Mouse (Mus musculus): ENCODE measurements around the gene Epha3. TPM values are rescaled to one million over a fixed set of nuclear protein-coding genes. Genes with fewer than 3 reads are reported as not detected.

Epha3 gene
- polyA plus RNA-seq, 1 experiment from 2014 or later = 79.3 TPM

DNA sequence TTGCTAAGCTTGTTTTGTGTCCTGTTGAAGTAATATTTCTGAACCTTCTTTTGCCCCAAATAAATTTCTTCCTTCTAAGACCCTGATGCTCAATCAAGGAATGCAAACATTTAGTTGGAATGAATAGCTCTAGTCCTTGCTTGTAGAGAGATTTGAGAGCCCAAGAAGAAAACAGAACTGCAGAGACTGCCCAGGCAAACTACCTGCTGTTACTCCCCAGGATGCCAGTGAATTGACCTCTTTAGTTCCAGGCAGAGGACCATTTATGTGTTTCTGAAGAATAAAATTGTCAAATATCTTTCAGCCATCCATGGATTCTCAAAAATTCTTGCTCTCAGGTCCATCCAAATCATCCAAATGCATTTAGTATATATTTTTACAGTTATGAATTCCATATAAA, 238.7 kb downstream of the Epha3 start:
- no peak overlapping the region for H3K27ac ChIP-seq (ENCODE audit: low read depth, low read length)
- no peak for DNase-seq (ENCODE audit: low spot score)

DNA sequence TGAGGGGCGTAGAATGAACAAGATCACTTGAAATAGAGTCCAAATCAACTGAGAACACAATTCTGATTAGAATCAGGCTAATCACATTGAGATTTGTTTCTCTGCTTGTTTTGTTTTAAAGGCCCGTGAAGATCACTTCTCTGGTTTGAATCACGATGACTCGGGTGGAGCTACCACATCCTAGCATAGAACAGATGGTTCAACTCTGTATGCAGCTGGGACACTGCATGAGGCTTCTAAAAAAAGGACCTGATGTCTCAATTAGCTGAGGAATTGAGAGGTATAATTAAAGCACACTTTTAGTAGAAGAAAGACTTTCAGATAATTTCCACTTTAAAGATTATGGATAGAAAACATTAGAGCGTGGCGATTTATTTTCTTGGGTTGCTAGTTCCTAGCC, 242.1 kb downstream of the Epha3 start:
- no peak overlapping the region for H3K27ac ChIP-seq (ENCODE audit: low read depth, low read length)
- no peaks in the 10 kb centered on the region for H3K4me1 ChIP-seq (replicated peaks; ENCODE audit: control insufficient read depth, insufficient read depth, low read length)
- H3K4me3 ChIP-seq (ENCODE audit: low read depth, low read length) = no peak overlapping the region
- no peaks in the 10 kb centered on the region for H3K36me3 ChIP-seq (ENCODE audit: control insufficient read depth, insufficient read depth, low read length)
- H3K9me3 ChIP-seq (ENCODE audit: control insufficient read depth, low read length) = no peaks in the 10 kb centered on the region
- DNase-seq (ENCODE audit: low spot score) = no peak
- 69% methylated on average over 6 of the region's 6 CpGs for WGBS
- ATAC-seq (replicated peaks; ENCODE audit: low FRiP score) = no peak
- no peak overlapping the region for H3K4me2 ChIP-seq (ENCODE audit: low read depth, low read length, severe bottlenecking)
- H3K27me3 ChIP-seq (ENCODE audit: control insufficient read depth, insufficient read depth, low read length) = no peaks in the 10 kb centered on the region
- no peak overlapping the region for H3K9ac ChIP-seq (ENCODE audit: low read length)

More for the DNA sequence above, 238.7 kb downstream of the Epha3 start:
- no peaks in the 10 kb centered on the region for H3K9me3 ChIP-seq (ENCODE audit: control insufficient read depth, low read length)
- no peak for ATAC-seq (replicated peaks; ENCODE audit: low FRiP score)
- no peak overlapping the region for H3K9ac ChIP-seq (ENCODE audit: low read length)
- H3K4me3 ChIP-seq (ENCODE audit: low read depth, low read length) = no peak overlapping the region
- no peaks in the 10 kb centered on the region for H3K27me3 ChIP-seq (ENCODE audit: control insufficient read depth, insufficient read depth, low read length)
- H3K36me3 ChIP-seq (ENCODE audit: control insufficient read depth, insufficient read depth, low read length) = no peaks in the 10 kb centered on the region
- no peak overlapping the region for H3K4me2 ChIP-seq (ENCODE audit: low read depth, low read length, severe bottlenecking)
- no peaks in the 10 kb centered on the region for H3K4me1 ChIP-seq (replicated peaks; ENCODE audit: control insufficient read depth, insufficient read depth, low read length)

DNA sequence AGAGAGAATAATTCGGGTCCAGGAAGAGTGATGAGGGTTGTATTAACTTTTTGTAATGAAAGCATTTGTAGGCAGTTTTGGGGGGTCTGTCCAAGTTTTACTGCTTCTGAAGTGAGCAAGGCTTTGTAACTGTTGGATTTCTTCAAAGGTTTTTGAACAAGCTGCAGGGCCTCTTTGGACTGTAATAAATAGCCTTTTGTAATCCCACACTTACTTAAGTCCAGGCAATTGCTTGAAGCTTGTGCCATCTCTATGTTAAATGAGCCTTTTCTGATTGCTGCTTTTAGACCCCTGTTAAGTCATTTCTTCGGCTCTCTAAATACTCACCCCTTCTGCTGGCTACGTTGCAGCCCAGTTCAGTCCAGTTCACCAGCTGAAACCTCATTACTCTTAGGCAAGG, 248.6 kb downstream of the Epha3 start:
- no peaks in the 10 kb centered on the region for H3K27me3 ChIP-seq (ENCODE audit: control insufficient read depth, insufficient read depth, low read length)
- no peak for ATAC-seq (replicated peaks; ENCODE audit: low FRiP score)
- H3K4me3 ChIP-seq (ENCODE audit: low read depth, low read length) = no peak overlapping the region
- no peaks in the 10 kb centered on the region for H3K36me3 ChIP-seq (ENCODE audit: control insufficient read depth, insufficient read depth, low read length)
- no peak overlapping the region for H3K27ac ChIP-seq (ENCODE audit: low read depth, low read length)
- DNase-seq (ENCODE audit: low spot score) = no peak
- WGBS = 20% methylated on average over 3 of the region's 3 CpGs
- H3K9me3 ChIP-seq (ENCODE audit: control insufficient read depth, low read length) = no peaks in the 10 kb centered on the region
- H3K4me2 ChIP-seq (ENCODE audit: low read depth, low read length, severe bottlenecking) = no peak overlapping the region
- no peaks in the 10 kb centered on the region; the same call in 1 of the 2 replicates for H3K4me1 ChIP-seq (replicated peaks; ENCODE audit: control insufficient read depth, insufficient read depth, low read length)
- H3K9ac ChIP-seq (ENCODE audit: low read length) = no peak overlapping the region

DNA sequence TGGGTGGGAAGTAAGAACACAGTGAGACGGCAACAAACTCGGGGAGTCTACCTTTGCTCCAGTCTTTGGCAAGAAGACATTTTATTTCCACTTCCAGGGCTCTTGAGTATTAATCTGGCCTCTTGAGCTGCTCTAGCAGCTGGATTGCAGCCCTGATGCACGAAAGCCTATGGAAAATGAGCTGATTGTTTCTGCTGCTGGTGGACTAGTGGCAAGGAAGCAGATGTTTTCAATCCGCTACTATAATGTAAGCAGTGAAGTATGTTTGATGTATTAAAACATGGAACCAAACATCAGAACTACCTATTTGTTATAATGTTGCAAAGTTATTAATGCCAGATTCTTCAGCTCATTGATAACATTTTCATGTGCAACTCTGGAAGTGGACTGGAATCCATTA, 251.0 kb downstream of the Epha3 start:
- Histone ChIP-seq H3K4me3 (ENCODE audit: low read depth, low read length) (no peak overlapping the region), H3K27ac (ENCODE audit: low read depth, low read length) (no peak overlapping the region), H3K9me3 (ENCODE audit: control insufficient read depth, low read length) (no peaks in the 10 kb centered on the region), H3K4me1 (replicated peaks; ENCODE audit: control insufficient read depth, insufficient read depth, low read length) (no peaks in the 10 kb centered on the region; the same call in 1 of the 2 replicates), H3K36me3 (ENCODE audit: control insufficient read depth, insufficient read depth, low read length) (no peaks in the 10 kb centered on the region), H3K4me2 (ENCODE audit: low read depth, low read length, severe bottlenecking) (no peak overlapping the region), H3K9ac (ENCODE audit: low read length) (no peak overlapping the region), H3K27me3 (ENCODE audit: control insufficient read depth, insufficient read depth, low read length) (no peaks in the 10 kb centered on the region)
- no peak for DNase-seq (ENCODE audit: low spot score)
- WGBS = 82% methylated on average over 4 of the region's 4 CpGs
- no peak for ATAC-seq (replicated peaks; ENCODE audit: low FRiP score)

DNA sequence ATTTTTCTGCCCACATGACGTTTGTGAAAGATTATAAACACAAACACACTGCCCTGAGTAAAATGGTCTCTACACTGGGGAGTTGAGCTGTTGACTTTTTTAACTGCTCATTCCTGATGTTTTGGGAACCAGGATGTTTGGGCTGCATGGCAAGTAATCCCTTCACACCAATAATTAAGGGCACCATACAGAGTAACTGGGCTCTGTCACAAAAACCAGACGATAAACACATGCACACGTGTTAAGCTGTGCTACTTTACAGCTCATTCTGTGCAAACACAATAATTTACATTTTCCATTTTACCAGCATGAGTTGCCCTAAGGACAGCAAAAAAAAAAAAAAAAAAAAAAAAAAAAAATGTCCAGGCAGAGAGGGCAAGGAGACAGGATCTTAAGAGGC, 263.7 kb downstream of the Epha3 start:
- H3K9ac ChIP-seq (ENCODE audit: low read length) = no peak overlapping the region
- no peak for ATAC-seq (replicated peaks; ENCODE audit: low FRiP score)

DNA sequence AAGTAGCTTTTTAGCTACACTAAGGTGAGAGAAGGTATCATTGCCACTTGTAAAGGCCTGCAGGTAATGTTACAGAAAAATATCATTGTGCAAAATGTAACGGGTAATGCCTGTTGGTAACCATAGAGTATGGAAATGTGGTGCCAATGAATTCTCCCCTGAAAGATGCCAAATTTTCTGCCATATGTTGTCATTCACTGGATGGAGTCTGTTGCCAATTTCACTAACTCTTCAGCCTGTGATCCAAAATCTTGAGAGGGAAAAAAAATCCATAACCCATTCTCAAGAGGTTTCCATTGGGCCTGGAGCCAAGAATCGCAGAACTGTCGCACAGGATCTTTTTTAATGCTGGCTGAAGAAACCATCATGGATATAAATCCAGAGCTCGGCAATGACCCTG, 269.3 kb downstream of the Epha3 start:
- 90% methylated on average over 4 of the region's 4 CpGs for WGBS
- H3K27me3 ChIP-seq (ENCODE audit: control insufficient read depth, insufficient read depth, low read length) = no peaks in the 10 kb centered on the region
- no peak overlapping the region for H3K4me2 ChIP-seq (ENCODE audit: low read depth, low read length, severe bottlenecking)
- H3K4me1 ChIP-seq (replicated peaks; ENCODE audit: control insufficient read depth, insufficient read depth, low read length) = no peaks in the 10 kb centered on the region
- no peak overlapping the region for H3K27ac ChIP-seq (ENCODE audit: low read depth, low read length)
- H3K9me3 ChIP-seq (ENCODE audit: control insufficient read depth, low read length) = no peaks in the 10 kb centered on the region
- H3K36me3 ChIP-seq (ENCODE audit: control insufficient read depth, insufficient read depth, low read length) = no peaks in the 10 kb centered on the region
- no peak for DNase-seq (ENCODE audit: low spot score)
- H3K4me3 ChIP-seq (ENCODE audit: low read depth, low read length) = no peak overlapping the region
- no peak for ATAC-seq (replicated peaks; ENCODE audit: low FRiP score)
- no peak overlapping the region for H3K9ac ChIP-seq (ENCODE audit: low read length)

More for the DNA sequence above, 263.7 kb downstream of the Epha3 start:
- H3K4me2 ChIP-seq (ENCODE audit: low read depth, low read length, severe bottlenecking) = no peak overlapping the region
- H3K4me1 ChIP-seq (replicated peaks; ENCODE audit: control insufficient read depth, insufficient read depth, low read length) = no peaks in the 10 kb centered on the region
- H3K36me3 ChIP-seq (ENCODE audit: control insufficient read depth, insufficient read depth, low read length) = no peaks in the 10 kb centered on the region
- 45% methylated on average over 3 of the region's 3 CpGs for WGBS
- no peak for DNase-seq (ENCODE audit: low spot score)
- H3K27ac ChIP-seq (ENCODE audit: low read depth, low read length) = no peak overlapping the region
- no peaks in the 10 kb centered on the region for H3K27me3 ChIP-seq (ENCODE audit: control insufficient read depth, insufficient read depth, low read length)
- H3K9me3 ChIP-seq (ENCODE audit: control insufficient read depth, low read length) = no peaks in the 10 kb centered on the region
- no peak overlapping the region for H3K4me3 ChIP-seq (ENCODE audit: low read depth, low read length)

DNA sequence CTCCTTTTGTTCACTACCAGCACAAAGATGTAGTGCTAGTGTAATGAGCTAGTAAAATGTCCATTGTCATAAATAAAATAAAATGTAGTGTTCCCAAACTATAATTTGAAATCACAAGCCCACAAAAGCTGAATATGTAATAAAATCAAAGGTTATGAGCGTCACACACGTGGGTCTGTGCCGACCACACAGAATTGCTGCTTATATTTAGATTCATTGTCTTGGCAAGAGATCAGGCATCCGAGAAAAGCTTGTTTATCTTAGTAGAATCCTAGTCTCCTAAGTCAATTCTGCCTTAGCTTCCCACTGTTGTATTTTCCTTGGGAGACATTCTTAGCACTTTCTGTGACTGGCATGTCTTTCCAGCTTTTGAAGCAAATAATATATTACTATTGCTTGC, 294.2 kb downstream of the Epha3 start:
- H3K4me1 ChIP-seq (replicated peaks; ENCODE audit: control insufficient read depth, insufficient read depth, low read length) = no peaks in the 10 kb centered on the region
- no peak overlapping the region for H3K27ac ChIP-seq (ENCODE audit: low read depth, low read length)
- no peak overlapping the region for H3K9ac ChIP-seq (ENCODE audit: low read length)
- H3K4me3 ChIP-seq (ENCODE audit: low read depth, low read length) = no peak overlapping the region
- no peak for DNase-seq (ENCODE audit: low spot score)
- 83% methylated on average over 4 of the region's 4 CpGs for WGBS
- ATAC-seq (replicated peaks; ENCODE audit: low FRiP score) = no peak
- H3K9me3 ChIP-seq (ENCODE audit: control insufficient read depth, low read length) = no peaks in the 10 kb centered on the region
- no peaks in the 10 kb centered on the region for H3K36me3 ChIP-seq (ENCODE audit: control insufficient read depth, insufficient read depth, low read length)
- H3K4me2 ChIP-seq (ENCODE audit: low read depth, low read length, severe bottlenecking) = no peak overlapping the region
- no peaks in the 10 kb centered on the region for H3K27me3 ChIP-seq (ENCODE audit: control insufficient read depth, insufficient read depth, low read length)

DNA sequence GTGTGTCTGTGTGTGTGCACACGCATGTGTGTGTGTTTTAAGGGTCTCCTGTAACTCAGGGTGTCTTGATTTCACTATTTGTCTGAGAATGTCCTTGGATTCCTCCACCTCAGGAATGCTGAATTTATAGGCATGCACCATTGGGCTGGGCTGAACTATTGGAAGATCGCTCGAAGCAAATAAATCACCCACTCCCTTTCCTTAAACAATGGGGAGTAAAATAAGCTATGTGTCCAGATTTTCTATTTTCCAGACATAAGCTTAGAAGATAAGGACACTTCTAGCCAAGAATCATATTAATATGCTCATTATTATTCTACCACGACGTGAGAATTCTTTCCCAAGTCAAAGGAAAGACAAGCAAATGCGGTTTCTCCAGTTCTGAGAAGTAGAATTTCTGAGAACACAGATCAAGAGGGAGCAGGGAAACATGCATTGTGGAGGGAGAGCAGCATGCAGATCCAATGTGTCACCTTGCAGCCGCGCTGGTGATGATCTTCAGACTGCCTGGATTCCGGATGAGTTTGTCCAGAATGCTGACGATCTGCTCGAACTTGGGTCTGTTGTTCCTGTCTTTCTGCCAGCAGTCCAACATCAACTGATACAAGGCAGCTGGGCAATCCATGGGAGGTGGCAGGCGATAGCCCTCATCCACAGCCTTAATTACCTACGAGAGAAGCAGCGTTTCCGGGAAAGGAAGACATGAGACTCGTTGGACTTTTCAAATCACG, 297.7 kb downstream of the Epha3 start:
- H3K9me3 ChIP-seq (ENCODE audit: control insufficient read depth, low read length) = no peaks in the 10 kb centered on the region
- DNase-seq (ENCODE audit: low spot score) (no peak), ATAC-seq (replicated peaks; ENCODE audit: low FRiP score) (no peak)
- no peaks in the 10 kb centered on the region for H3K36me3 ChIP-seq (ENCODE audit: control insufficient read depth, insufficient read depth, low read length)
- 93% methylated on average over 17 of the region's 17 CpGs for WGBS
- H3K9ac ChIP-seq (ENCODE audit: low read length) = no peak overlapping the region
- no peak overlapping the region for H3K27ac ChIP-seq (ENCODE audit: low read depth, low read length)
- H3K4me2 ChIP-seq (ENCODE audit: low read depth, low read length, severe bottlenecking) = no peak overlapping the region
- H3K4me1 ChIP-seq (replicated peaks; ENCODE audit: control insufficient read depth, insufficient read depth, low read length) = no peaks in the 10 kb centered on the region
- H3K27me3 ChIP-seq (ENCODE audit: control insufficient read depth, insufficient read depth, low read length) = no peaks in the 10 kb centered on the region
- H3K4me3 ChIP-seq (ENCODE audit: low read depth, low read length) = no peak overlapping the region

DNA sequence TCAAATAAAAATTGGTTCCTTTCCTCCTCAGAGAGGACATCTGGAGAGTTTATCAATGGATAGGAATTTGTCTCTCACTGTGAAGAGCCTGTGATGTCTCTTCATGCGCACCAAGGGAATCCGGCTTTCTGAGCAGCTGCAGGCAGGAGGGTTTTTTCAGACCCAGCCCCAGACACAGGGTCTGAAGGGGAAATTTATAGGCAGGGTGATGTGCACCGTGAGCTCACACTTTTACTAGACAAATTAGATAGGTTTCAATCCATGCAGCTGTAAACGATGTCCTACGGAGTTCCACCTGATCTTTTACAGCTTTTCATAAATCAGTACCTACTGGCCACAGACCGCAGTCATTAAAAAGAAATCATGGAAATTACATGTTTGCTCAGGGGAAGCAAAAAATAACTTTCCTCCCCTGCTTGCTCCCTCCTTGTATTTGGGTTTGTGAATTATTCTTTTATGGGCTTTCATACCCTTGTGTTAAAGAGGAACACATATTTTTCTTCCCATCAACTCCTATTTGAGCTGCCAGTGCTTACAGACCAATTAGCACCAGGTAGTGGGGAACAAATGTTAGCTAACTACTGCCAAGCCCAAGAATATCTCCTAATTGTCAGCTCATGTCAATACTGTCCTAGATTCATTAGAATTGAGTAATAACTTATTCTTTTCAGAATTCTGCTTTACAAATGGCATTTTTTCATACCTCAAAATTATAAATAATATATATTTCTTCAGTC, 307.4 kb downstream of the Epha3 start:
- no peak overlapping the region; the same call in 1 of the 2 replicates for H3K27ac ChIP-seq (ENCODE audit: low read depth, low read length)
- no peak for ATAC-seq (replicated peaks; ENCODE audit: low FRiP score)
- no peaks in the 10 kb centered on the region for H3K4me1 ChIP-seq (replicated peaks; ENCODE audit: control insufficient read depth, insufficient read depth, low read length)
- no peaks in the 10 kb centered on the region for H3K36me3 ChIP-seq (ENCODE audit: control insufficient read depth, insufficient read depth, low read length)
- H3K4me2 ChIP-seq (ENCODE audit: low read depth, low read length, severe bottlenecking) = no peak overlapping the region
- no peak overlapping the region for H3K4me3 ChIP-seq (ENCODE audit: low read depth, low read length)
- WGBS = 51% methylated on average over 6 of the region's 6 CpGs
- H3K9me3 ChIP-seq (ENCODE audit: control insufficient read depth, low read length) = no peaks in the 10 kb centered on the region
- no peaks in the 10 kb centered on the region for H3K27me3 ChIP-seq (ENCODE audit: control insufficient read depth, insufficient read depth, low read length)
- H3K9ac ChIP-seq (ENCODE audit: low read length) = no peak overlapping the region
- DNase-seq (ENCODE audit: low spot score) = no peak

Measured in forebrain, embryonic 11.5 days (tissue).